Mouse (Mus musculus): Measurements from ENCODE around the gene Adh7. TPM values are rescaled to one million over a fixed set of nuclear protein-coding genes. Genes with fewer than 3 reads are reported as not detected.

Gene Adh7
- total RNA-seq, 2 experiments from 2014 or later = not detected

DNA sequence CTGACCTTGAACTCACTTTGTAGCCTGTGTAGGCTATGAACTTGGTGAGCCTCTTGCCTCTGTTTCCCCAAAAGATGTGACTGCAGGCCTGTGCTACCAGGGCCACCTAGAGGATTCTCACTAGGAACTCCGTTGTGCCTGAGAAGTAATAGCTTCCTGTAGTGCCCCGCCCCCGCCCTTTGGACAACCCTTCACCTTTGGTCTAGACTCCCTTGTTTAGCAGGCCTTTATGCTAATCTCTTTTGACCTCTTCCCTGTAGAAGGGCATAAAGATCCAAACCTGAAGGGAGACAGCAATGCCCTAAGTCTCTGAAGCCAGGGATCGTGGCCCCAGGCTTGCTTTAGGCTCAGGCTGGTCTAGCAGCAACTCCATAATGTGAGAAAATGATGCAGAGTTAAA is 5.0 kb downstream of the Adh7 start:
- no peak for ATAC-seq (replicated peaks; ENCODE audit: low FRiP score, poor library complexity, severe bottlenecking)

DNA sequence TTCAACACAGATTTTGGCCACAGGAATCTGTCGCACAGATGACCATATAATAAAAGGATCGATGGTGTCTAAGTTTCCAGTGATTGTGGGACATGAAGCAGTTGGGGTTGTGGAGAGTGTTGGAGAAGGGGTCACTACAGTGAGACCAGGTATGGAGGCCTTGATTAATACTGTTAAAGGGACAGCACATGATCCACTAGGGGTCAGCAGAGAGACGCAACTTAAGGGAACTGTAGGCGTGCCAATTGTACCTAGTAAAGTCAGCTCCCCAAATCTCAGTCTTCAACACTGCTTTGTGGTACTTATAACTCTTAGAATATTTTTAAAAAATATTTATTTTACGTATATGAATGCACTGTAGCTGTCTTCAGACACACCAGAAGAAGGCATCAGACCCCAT is 5.4 kb downstream of the Adh7 start:
- ATAC-seq (replicated peaks; ENCODE audit: low FRiP score, poor library complexity, severe bottlenecking) = no peak

DNA sequence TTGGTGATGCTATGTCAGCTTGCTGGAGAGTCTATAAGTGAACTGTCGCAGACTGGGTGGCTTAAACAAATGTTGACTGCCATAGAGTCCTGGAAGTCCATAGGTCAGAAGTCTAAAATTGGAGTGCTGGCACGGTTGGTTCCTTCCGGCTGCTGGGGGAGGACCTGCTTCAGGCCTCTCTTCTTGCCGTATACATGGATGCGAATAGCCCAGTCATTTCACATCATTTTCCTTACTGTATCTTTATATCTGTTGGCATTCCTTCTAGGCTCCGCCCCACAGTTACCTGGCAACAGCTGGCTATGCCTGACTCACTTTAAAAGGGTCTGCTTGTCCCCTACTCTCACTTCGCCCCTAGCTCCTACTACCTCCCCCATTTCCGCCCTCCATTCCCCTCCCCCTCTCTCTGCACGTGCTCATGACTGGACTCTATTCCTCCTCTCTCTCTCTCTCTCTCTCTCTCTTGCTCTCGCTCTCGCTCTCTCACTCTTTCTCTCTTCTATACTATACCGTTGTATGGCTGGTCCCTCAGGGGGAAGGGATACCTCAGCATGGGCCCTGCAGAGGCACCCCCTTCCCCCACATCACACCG is 6.9 kb downstream of the Adh7 start:
- no peak for ATAC-seq (replicated peaks; ENCODE audit: low FRiP score, poor library complexity, severe bottlenecking)

DNA sequence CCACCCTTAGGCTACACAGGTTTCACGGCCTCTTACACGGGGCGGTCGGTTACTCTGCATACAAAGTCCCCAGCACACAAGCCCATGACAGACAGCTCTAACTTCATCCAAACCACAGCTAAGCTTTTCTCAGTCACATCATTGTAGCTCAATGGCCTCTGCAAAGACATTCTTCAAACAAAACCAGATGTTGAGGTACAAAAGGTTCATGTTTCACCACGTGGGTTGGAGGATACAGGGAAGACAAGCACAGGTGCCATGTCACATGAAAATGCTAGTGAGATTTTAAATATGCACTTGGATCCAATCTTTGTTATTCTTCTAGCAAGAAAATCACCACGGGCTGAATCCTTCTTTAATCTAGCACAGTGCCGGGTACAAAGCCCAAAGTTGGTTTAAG is 7.8 kb downstream of the Adh7 start:
- ATAC-seq (replicated peaks; ENCODE audit: low FRiP score, poor library complexity, severe bottlenecking) = no peak

DNA sequence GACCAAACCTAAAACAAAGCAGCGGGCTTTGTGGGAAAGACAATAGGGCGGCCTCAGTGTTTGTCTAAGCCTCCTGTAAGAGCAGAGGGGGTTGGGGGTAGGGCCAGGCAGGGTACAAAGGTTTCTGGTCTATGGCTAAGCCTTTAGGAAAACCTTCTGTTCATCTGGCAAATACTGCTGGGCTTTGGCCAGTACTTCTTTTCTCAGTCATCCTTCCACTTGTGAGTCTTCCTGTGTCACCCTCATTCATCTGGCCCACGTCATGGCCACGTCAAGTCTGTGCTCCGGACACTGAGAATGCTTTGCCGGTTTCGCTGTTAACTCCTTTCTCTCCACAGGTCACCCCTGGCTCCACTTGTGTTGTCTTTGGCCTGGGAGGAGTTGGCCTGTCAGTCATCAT is 8.3 kb downstream of the Adh7 start:
- no peak for ATAC-seq (replicated peaks; ENCODE audit: low FRiP score, poor library complexity, severe bottlenecking)

DNA sequence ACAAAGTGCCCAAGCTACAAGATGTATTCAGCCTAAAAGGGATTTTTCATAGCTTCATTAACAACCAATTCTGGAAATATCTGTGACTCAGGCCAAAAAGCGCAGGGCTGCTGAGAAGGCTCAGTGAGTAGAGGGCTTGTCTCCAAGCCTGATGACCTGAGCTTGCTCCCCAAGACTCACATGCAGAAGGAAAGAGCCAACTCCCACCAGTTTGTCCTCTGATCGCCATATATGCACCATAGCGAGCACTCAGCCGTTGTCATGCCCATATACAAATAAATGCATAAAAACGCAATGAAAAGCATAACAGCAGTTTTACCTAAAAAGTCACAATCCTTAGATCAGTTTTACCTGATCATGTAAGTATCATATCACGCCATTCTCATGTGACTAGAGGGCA is 8.9 kb downstream of the Adh7 start:
- no peak for ATAC-seq (replicated peaks; ENCODE audit: low FRiP score, poor library complexity, severe bottlenecking)

DNA sequence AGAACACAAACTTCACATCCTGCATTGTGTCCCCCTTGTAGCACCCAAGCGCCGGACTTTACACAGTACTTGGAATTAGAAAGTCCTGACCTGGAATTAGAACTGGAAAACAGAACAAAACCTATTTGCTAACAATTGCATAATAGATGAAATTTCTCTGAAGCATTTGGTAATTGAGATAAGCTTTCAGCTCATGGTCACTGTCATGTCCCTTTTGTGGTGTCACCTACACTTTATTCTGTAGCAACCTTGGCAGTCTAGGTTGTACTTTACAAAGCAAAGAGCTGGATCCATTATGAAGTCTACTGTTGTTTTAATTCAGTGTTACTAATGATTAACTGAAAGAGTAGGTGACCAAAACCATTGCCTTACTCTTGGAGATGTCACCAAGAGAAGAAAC is 9.5 kb downstream of the Adh7 start:
- ATAC-seq (replicated peaks; ENCODE audit: low FRiP score, poor library complexity, severe bottlenecking) = no peak

DNA sequence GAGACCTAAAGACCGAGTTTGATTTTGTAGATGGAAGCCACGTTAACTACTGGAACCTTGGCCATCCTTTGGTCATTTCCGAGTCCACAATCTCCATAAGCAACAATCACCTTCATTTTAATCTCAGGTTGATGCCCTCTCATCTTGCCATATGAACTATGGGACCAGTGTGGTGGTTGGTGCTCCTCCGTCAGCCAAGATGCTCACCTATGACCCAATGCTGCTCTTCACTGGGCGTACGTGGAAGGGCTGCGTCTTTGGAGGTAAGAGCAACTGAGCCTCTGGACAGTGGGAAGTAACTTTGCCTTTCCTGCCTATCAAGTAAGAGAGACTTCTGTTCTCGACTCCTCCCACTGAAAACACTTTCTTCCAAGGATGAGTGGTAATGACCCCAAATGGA is 10.2 kb downstream of the Adh7 start:
- ATAC-seq (replicated peaks; ENCODE audit: low FRiP score, poor library complexity, severe bottlenecking) = no peak

DNA sequence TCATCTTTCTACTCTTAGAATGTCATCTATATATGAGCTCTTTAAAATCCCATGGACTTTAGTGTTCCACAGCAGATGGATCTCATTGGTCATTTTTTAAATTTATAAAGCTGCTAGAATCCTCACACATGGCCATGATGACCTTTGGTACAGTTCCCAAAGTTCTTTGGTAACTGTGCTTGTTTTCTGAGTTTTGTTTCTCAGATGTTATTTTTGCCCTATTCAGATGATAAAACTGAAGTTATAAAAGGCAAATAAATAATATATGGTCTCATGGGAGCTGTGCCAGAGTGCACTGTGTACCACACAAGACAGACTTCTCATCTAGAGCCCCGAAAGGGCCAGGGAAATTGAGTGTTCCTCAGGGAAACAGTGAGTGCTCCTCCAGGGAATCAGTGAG is 11.9 kb downstream of the Adh7 start:
- no peak for ATAC-seq (replicated peaks; ENCODE audit: low FRiP score, poor library complexity, severe bottlenecking)

DNA sequence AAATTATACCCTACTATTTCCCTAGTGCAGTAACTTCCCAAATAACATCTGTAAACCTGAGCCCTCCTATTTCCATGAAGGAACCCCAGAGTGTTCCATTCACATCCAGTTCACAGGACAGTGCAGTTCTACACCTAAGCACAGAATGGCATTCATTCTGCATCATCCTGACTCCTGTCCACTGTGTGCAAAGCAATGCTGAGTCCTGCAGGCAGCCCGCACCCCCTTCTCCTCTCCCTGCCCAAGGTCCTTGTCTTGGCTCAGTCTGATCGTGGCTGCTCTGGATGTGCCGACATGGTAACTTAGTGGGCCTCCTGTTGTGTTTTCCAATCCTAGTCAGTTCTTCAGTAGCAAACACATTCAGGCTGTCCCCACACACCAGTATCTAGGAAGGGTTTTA is 12.7 kb downstream of the Adh7 start:
- no peak for ATAC-seq (replicated peaks; ENCODE audit: low FRiP score, poor library complexity, severe bottlenecking)

DNA sequence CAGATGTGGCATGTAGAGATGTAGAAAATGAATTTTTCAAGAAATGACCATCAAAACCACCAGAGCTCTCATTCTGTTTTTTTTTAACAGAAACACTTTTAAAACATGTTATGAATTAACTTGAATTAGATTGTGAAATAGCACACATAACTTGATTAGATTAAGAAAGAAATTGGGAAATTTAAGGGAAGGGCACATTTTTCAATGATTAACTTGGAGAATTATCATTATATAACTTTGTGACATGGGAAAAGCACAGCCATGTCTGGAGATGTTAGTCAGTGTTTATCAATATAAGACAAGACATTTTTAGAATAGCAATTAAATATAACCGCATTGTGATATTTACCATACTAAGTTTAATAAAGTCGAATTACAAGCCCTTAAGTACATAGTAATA is 14.0 kb downstream of the Adh7 start:
- no peak for ATAC-seq (replicated peaks; ENCODE audit: low FRiP score, poor library complexity, severe bottlenecking)

DNA sequence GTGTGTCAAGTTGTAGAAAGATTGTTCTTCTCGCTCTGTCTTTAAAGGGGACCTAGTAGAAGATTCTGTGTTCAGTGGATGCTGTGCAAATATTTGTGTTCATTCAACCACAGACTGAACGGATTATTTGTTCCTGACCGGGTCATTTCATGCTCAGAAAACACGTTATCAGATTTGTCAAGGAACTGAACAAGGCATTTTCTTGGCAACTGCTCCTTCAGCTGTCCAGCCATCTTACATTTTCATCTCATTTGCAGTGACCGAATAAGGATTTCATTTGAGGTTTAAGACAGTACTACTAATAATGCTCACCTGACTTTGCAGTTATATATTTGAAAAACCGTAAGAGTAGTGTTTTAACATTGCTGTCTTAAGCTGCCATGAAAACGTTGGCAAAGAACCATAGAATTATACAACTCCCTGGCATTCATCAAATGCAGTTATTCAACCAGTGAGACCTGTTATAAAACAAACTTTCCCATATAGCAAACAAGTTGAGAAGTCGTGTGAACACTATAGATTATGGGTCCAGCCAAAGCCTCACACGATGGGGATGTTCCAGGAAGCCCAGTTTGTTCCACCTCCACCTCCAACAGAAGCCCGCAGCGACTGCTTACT is 19.1 kb downstream of the Adh7 start:
- ATAC-seq (replicated peaks; ENCODE audit: low FRiP score, poor library complexity, severe bottlenecking) = no peak

DNA sequence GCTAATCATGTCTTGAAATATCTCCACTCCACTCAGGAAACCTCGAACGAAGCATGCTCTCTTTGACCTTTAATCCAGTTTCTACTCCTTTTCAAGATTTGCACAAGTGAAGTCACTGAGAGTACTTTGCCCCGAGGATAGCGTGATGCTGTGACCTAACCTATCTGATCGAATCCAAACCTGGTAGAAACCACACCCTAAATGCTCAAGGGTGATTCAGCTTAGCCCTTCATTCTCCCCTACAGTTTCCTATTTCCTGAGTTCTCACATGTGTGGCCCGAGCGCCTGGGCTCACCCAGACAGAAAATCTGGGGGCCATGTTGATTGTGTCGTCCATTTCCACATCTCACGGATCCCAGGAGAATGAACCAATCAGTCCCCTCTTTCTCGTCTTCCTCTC is 20.5 kb downstream of the Adh7 start:
- ATAC-seq (replicated peaks; ENCODE audit: low FRiP score, poor library complexity, severe bottlenecking) = no peak

DNA sequence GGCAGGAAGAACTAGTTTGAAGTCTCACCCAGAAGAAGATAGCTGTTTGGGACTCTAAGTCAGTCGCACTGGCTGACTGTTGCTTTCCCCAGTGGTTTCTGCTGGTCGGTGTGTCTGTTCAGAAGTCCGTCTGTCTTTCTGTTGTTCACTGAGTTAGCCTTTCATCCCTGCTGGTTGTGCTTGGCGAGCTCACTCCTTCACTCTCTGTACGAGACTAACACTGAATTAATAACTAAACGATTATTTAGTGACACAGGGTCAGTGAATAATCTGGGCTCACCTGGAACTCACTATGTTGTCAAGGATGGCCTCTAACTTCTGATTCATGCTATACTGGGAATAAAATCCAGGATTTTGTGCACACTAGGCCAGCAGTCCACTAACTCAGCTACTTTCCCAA is 21.9 kb downstream of the Adh7 start:
- no peak for ATAC-seq (replicated peaks; ENCODE audit: low FRiP score, poor library complexity, severe bottlenecking)

DNA sequence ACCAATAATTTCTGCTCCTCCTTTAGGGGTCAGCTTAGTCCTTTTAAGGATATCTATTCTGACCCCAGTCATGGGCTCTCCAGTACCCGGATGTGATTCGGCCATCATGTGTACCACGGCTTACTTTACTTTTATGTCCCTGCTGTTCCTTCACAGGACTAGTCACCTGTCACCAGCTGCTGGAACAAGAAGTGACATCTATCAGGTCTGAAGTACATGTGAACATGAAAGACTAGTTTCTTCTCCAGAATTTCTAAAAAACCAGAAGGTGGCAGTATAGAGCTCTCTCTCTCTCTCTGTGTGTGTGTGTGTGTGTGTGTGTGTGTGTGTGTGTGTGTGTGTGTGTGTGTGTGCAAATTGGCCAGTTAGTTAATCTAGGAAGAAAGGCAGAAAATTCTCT is 22.9 kb downstream of the Adh7 start:
- no peak for ATAC-seq (replicated peaks; ENCODE audit: low FRiP score, poor library complexity, severe bottlenecking)

DNA sequence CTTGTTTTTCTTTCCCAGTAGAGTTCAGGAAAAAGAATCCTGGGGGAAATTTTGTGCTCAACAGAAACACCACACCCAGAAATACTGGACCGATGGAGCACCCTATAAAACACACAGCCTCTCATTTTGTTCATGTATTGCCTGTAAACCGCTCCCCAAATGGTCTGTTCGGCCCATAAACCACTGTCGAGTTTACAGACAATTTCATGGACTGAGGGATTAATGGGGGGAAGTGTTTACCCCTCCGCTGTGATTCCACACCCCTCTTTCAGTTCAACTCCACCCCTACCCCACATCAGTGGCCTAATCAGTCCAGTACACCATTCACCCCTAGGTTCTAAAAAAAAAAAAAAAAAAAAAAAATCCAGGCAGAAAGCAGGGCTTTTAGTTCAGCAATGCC is 23.4 kb downstream of the Adh7 start:
- ATAC-seq (replicated peaks; ENCODE audit: low FRiP score, poor library complexity, severe bottlenecking) = no peak

DNA sequence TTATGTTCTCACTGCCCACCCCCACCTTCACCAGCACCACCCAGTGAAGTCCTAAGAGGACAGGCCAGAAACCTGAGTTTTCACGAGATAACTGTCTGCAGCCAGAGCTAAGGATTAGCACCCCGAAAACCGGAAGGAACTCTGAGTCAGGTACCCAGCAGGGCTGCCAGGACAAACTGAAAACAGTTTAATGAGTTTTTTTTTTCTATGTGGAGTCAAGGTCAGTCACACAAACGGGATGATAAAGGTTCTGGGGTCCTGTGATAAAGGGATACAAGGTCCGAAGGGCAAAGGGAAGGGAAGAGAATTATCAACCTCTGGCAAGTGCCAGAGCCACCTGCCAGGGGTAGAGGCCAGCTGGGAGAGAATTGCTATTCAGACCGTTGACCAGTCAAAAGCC is 23.8 kb downstream of the Adh7 start:
- ATAC-seq (replicated peaks; ENCODE audit: low FRiP score, poor library complexity, severe bottlenecking) = no peak

DNA sequence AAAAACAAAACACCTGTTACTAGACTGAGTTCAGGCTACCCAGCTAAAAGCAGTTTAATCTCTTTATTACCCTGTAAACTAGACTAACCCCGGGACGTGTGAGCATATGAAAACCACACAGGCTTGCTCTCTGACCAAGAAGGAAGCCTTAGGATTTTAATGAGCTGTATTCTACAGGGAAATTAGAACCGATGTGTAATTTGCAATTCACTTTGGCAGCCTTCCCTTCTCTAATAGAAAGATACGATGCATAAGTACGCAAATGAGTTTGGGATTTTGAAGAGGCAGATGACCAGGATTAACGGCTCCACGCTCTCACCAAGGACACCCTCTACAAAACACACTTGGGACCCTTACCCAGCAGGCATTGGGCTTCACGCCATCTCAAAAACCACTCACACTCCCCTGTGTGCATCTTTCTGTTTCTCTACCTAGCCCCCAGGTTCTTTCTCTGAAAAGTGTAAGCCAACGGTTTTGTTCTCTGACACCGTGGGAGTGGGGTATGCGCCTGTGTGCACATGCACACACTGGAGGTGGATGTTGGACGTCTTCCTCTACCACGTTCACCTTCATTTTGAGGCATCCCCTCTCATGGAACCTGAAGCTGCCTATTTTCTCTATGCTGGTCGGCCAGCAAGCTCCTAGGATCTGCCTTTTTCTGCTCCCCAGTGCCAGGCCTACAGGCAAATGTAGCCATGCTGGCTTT is 24.6 kb downstream of the Adh7 start:
- no peak for ATAC-seq (replicated peaks; ENCODE audit: low FRiP score, poor library complexity, severe bottlenecking)

DNA sequence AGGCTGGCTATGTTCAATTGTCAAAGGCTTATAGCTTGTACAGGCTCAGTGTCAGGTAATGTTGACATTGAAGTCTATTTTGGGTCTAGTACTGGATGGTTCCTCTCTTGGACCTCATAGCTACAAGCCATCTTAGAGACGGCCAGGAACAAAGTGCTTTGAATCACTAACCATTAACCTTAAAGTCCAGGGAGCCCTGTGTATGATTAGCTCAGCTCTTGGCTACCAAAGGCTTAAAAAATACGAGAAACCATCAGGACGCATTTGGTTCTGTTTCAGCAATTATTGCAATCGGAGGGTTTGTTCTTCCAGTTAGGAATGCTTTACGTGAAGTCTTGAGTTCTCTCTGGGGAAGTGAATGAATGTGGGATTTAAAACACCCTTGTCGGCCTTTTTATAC is 25.4 kb downstream of the Adh7 start:
- ATAC-seq (replicated peaks; ENCODE audit: low FRiP score, poor library complexity, severe bottlenecking) = no peak

DNA sequence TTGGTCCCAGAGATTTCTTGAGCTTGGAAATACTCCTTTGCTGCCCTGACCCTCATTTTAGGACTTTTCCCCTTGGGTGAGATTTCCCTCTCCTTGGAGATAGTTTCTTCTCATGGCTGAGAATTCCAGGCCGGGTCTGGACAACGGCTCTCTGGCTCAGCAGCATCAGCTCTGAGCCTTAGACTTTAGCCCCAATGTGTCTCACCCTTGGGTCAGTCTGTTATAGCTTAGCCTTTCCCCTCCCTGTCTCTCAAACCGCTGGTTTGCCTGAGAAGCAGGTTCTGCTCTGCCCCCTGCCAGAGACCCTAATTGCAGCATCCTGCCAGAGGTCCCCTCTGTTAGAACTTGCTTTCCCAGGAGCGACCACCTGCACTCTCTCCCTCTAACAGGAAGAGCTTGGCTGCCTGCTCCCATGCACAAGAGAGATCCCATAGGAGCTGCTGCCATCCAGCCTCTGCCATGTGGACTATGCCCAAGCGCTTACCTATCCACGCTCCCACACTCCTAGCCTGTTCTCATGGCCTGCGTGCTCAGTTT is 26.8 kb downstream of the Adh7 start:
- no peak for ATAC-seq (replicated peaks; ENCODE audit: low FRiP score, poor library complexity, severe bottlenecking)

DNA sequence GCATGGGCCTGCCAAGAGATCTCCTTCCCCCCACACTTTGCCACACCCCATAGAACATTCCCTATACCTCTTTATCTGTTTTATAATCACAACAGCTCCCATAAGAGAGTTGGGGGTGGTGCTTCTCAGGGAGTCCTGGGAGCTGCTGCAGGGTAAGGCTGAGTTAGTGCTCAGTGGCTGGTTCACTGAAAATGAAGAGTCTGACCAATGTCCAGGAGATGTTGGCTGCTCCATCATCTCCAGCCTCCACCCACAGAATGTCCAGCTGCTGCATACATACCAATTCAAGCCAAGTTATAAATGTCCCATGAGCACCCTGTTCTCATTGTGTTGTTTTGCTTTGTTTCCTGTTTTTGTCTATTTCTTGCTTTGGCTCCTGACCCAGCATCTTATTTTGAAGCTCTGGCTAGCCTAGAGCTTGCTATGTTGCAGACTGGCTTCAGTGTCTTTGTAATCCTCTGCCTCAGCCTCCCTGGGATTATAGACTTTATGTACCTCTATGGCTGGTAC is 29.0 kb downstream of the Adh7 start:
- no peak for ATAC-seq (replicated peaks; ENCODE audit: low FRiP score, poor library complexity, severe bottlenecking)

All from erythroid progenitor cell, adult 5-6 weeks (primary cell).